ENCODE assay signal across 11 mouse cellular contexts in the genomic region with DNA sequence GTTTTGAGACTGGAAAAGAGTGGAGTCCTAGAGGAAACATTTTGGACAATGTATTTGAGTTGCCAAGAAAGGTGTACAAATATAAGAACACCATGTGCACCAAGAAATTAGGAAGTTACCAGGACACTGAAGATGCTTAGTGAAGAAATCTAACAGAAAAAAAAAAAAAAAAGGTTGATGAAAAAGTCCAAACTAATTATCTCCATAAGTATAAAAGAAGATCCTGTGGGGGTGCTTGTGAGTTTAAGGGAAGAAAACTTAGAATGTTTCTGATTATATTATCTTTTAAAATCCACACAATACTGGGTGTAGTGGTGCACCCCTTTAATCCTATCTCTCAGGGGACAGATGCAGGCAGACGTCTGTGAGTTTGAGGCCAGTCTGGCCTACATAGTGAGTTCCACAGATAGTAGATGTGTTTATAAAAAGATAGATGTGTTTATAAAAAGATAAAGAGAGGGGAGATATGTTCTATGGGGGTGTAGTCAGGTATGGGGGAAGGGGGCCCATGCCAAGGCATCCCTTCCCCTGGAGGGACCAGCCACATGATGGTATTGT. TPM values are rescaled to one million over a fixed set of nuclear protein-coding genes. Genes with fewer than 3 reads are reported as not detected.
DNase-seq lines count a peak whose midpoint lies in the region; ATAC-seq and TF ChIP-seq lines count a peak whose summit lies in the region.
"Had no signal": no experiment of that assay in that cellular context is flagged by ENCODE, and none has a peak within 500 bp of the region (broad histone marks: within the 10 kb centered on the region; RNA-seq: fewer than 3 reads in every experiment).

No protein-coding gene starts in this region.

- TF ChIP-seq CTCF in hindbrain, postnatal 0 days (IDR thresholded peaks at IDR 0.05; ENCODE audit: low read depth), result no peak

- H3K4me2 ChIP-seq in kidney, embryonic 15.5 days, result peak overlapping the region; percentile 65; the same call in 1 of the 2 replicates
- H3K4me2 ChIP-seq in hindbrain, postnatal 0 days (ENCODE audit: low read depth, low read length), result peak overlapping the region; percentile 80
- H3K4me2 ChIP-seq in midbrain, embryonic 15.5 days, result peak overlapping the region; percentile 65

- no peaks in the 10 kb centered on the region for H3K9me3 ChIP-seq in kidney, embryonic 15.5 days (replicated peaks)
- no peaks in the 10 kb centered on the region for H3K9me3 ChIP-seq in hindbrain, postnatal 0 days (ENCODE audit: low read length)
- H3K9me3 ChIP-seq in midbrain, embryonic 15.5 days, result no peaks in the 10 kb centered on the region
- H3K9me3 ChIP-seq: lung, embryonic 15.5 days had no signal

- 94% methylated on average over 1 of the region's 1 CpGs for WGBS in kidney, embryonic 15.5 days
- WGBS in hindbrain, postnatal 0 days, result 86% methylated on average over 1 of the region's 1 CpGs
- 69% methylated on average over 1 of the region's 1 CpGs for WGBS in midbrain, embryonic 15.5 days

- peaks cover 27% of the 10 kb centered on the region; the same call in 1 of the 2 replicates for H3K27me3 ChIP-seq in kidney, embryonic 15.5 days
- H3K27me3 ChIP-seq in hindbrain, postnatal 0 days (ENCODE audit: insufficient read depth, low read length), result no peaks in the 10 kb centered on the region
- H3K27me3 ChIP-seq in midbrain, embryonic 15.5 days (replicated peaks), result peaks cover 8% of the 10 kb centered on the region

- H3K4me1 ChIP-seq in kidney, embryonic 15.5 days, result peaks cover 8% of the 10 kb centered on the region
- H3K4me1 ChIP-seq in hindbrain, postnatal 0 days (ENCODE audit: insufficient read depth, low read length), result 0 out of 2 replicates have a peak, but pooled peaks cover 3% of the 10 kb centered on the region
- 0 out of 2 replicates have a peak, but pooled peaks cover 4% of the 10 kb centered on the region for H3K4me1 ChIP-seq in midbrain, embryonic 15.5 days
- H3K4me1 ChIP-seq: lung, embryonic 15.5 days had no signal

- no peak for ATAC-seq in kidney, embryonic 15.5 days (replicated peaks; ENCODE audit: low FRiP score)
- no peak for ATAC-seq in hindbrain, postnatal 0 days
- no peak for ATAC-seq in midbrain, embryonic 15.5 days (replicated peaks)

- DNase-seq in kidney, adult 18-20 months, result no peak
- DNase-seq in c-Kit-positive CD71-positive TER-119-positive erythroid progenitor cells, embryonic 14.5 days (ENCODE audit: low spot score), result peak; percentile 50
- DNase-seq in hindbrain, postnatal 0 days (ENCODE audit: low spot score), result no peak
- DNase-seq in adrenal gland, adult (ENCODE audit: inconsistent age in 2 of 2, low spot score in 1 of 2), result no peak
- no peak for DNase-seq in frontal cortex, postnatal 14 days (ENCODE audit: low spot score in 2 of 2)
- DNase-seq: kidney, adult 11 months; layer of hippocampus, postnatal 36 days; right cerebral cortex, postnatal 14 days had no signal

- no peaks in the 10 kb centered on the region for H3K36me3 ChIP-seq in kidney, embryonic 15.5 days
- H3K36me3 ChIP-seq in hindbrain, postnatal 0 days (ENCODE audit: insufficient read depth, low read length), result no peaks in the 10 kb centered on the region
- no peaks in the 10 kb centered on the region for H3K36me3 ChIP-seq in midbrain, embryonic 15.5 days (replicated peaks)
- H3K36me3 ChIP-seq: lung, embryonic 15.5 days had no signal

- H3K27ac ChIP-seq in kidney, embryonic 15.5 days, result no peak overlapping the region
- H3K27ac ChIP-seq in hindbrain, postnatal 0 days, result no peak overlapping the region
- 0 out of 2 replicates have a peak overlapping the region, but pooled peaks have one; percentile 88 for H3K27ac ChIP-seq in midbrain, embryonic 15.5 days

- no peak overlapping the region for H3K4me3 ChIP-seq in kidney, embryonic 15.5 days (replicated peaks)
- H3K4me3 ChIP-seq in hindbrain, postnatal 0 days (ENCODE audit: low read length), result no peak overlapping the region
- H3K4me3 ChIP-seq in midbrain, embryonic 15.5 days, result no peak overlapping the region

- no peak overlapping the region for H3K9ac ChIP-seq in kidney, embryonic 15.5 days
- H3K9ac ChIP-seq in hindbrain, postnatal 0 days (replicated peaks; ENCODE audit: low read length), result no peak overlapping the region
- no peak overlapping the region for H3K9ac ChIP-seq in midbrain, embryonic 15.5 days

RNA-seq across cellular contexts. Expression of a gene that starts 8.2 kb away (rescaled TPM):
- 403 and 425 TPM in 2 replicates for polyA plus RNA-seq in kidney, embryonic 15.5 days (2015; fragmentation: Nextera tagmentation; extraction: Ambion mirVana)
- total RNA-seq in hindbrain, postnatal 0 days (2014; rRNA removed), result 225 and 245 TPM in 2 replicates
- 236 and 242 TPM in 2 replicates for polyA plus RNA-seq in hindbrain, postnatal 0 days (2015; fragmentation: Nextera tagmentation; extraction: Ambion mirVana)
- polyA plus RNA-seq in midbrain, embryonic 15.5 days (2015; fragmentation: Nextera tagmentation; extraction: Ambion mirVana), result 310 and 326 TPM in 2 replicates

RNA-seq across cellular contexts. Expression of a gene that starts 31.0 kb away (rescaled TPM):
- polyA plus RNA-seq in kidney, embryonic 15.5 days (2015; fragmentation: Nextera tagmentation; extraction: Ambion mirVana), result 212 and 224 TPM in 2 replicates
- total RNA-seq in hindbrain, postnatal 0 days (2014; rRNA removed), result 88.3 and 90.0 TPM in 2 replicates
- polyA plus RNA-seq in hindbrain, postnatal 0 days (2015; fragmentation: Nextera tagmentation; extraction: Ambion mirVana), result 325 and 345 TPM in 2 replicates
- 344 and 347 TPM in 2 replicates for polyA plus RNA-seq in midbrain, embryonic 15.5 days (2015; fragmentation: Nextera tagmentation; extraction: Ambion mirVana)
